Comparison of ENCODE assay signal across 8 mouse cellular contexts in genomic region chr11:117311127-117311800, GRCm38 (mm10).
DNase-seq lines count a peak whose midpoint lies in the region; ATAC-seq lines count a peak whose summit lies in the region.

No protein-coding gene starts in this region.

- ATAC-seq in forebrain, embryonic 16.5 days, result peak; percentile 64
- ATAC-seq in hindbrain, embryonic 15.5 days (ENCODE audit: low FRiP score, low read depth), result no peak; the same call in 1 of the 2 replicates
- no peak for ATAC-seq in lung, embryonic 16.5 days (ENCODE audit: low read depth)

- H3K27ac ChIP-seq in forebrain, embryonic 16.5 days (ENCODE audit: low read length), result peak overlapping the region; percentile 21; the same call in 1 of the 2 replicates
- H3K27ac ChIP-seq in hindbrain, embryonic 15.5 days (replicated peaks), result peak overlapping the region; percentile 37
- peak overlapping the region; percentile 96 for H3K27ac ChIP-seq in lung, embryonic 16.5 days (ENCODE audit: low read length)

- H3K27me3 ChIP-seq in forebrain, embryonic 16.5 days (replicated peaks; ENCODE audit: control insufficient read depth, insufficient read depth, low read length), result no peaks in the 10 kb centered on the region
- no peaks in the 10 kb centered on the region for H3K27me3 ChIP-seq in hindbrain, embryonic 15.5 days
- no peaks in the 10 kb centered on the region for H3K27me3 ChIP-seq in lung, embryonic 16.5 days (ENCODE audit: control insufficient read depth, insufficient read depth, low read depth, low read length)

- peaks cover 47% of the 10 kb centered on the region for H3K4me1 ChIP-seq in forebrain, embryonic 16.5 days (replicated peaks; ENCODE audit: control insufficient read depth, insufficient read depth, low read length)
- peaks cover 76% of the 10 kb centered on the region for H3K4me1 ChIP-seq in hindbrain, embryonic 15.5 days (replicated peaks)
- peaks cover 96% of the 10 kb centered on the region for H3K4me1 ChIP-seq in lung, embryonic 16.5 days (replicated peaks; ENCODE audit: control insufficient read depth, insufficient read depth, low read length)

- H3K4me3 ChIP-seq in forebrain, embryonic 16.5 days (replicated peaks; ENCODE audit: low read length), result no peak overlapping the region
- no peak overlapping the region for H3K4me3 ChIP-seq in hindbrain, embryonic 15.5 days
- no peak overlapping the region for H3K4me3 ChIP-seq in lung, embryonic 16.5 days (ENCODE audit: low read length)

- H3K9ac ChIP-seq in forebrain, embryonic 16.5 days (replicated peaks; ENCODE audit: low read depth, low read length), result no peak overlapping the region
- no peak overlapping the region for H3K9ac ChIP-seq in hindbrain, embryonic 15.5 days
- H3K9ac ChIP-seq in lung, embryonic 16.5 days (ENCODE audit: low read length), result no peak overlapping the region

- 40% methylated on average over 15 of the region's 15 CpGs for WGBS in forebrain, embryonic 16.5 days
- 52% methylated on average over 15 of the region's 15 CpGs for WGBS in hindbrain, embryonic 15.5 days
- 32% methylated on average over 15 of the region's 15 CpGs for WGBS in lung, embryonic 16.5 days

- peak; percentile 49 for DNase-seq in right cerebral cortex, adult 18-20 months
- no peak for DNase-seq in right cerebral cortex, postnatal 25 days
- peak; percentile 86 to 89 for DNase-seq in adrenal gland, postnatal 36 days
- no peak for DNase-seq in frontal cortex, adult 2 months (ENCODE audit: extremely low spot score in 1 of 2, low spot score in 1 of 2)
- DNase-seq in frontal cortex, postnatal 10 days (ENCODE audit: low spot score in 2 of 2), result no peak

- H3K4me2 ChIP-seq in forebrain, embryonic 16.5 days (ENCODE audit: low read length), result no peak overlapping the region
- no peak overlapping the region for H3K4me2 ChIP-seq in hindbrain, embryonic 15.5 days
- H3K4me2 ChIP-seq in lung, embryonic 16.5 days (ENCODE audit: low read depth, low read length), result no peak overlapping the region

- H3K36me3 ChIP-seq in forebrain, embryonic 16.5 days (ENCODE audit: control insufficient read depth, insufficient read depth), result no peaks in the 10 kb centered on the region
- no peaks in the 10 kb centered on the region for H3K36me3 ChIP-seq in hindbrain, embryonic 15.5 days
- H3K36me3 ChIP-seq in lung, embryonic 16.5 days (ENCODE audit: control insufficient read depth, insufficient read depth, low read length), result no peaks in the 10 kb centered on the region

- H3K9me3 ChIP-seq in forebrain, embryonic 16.5 days (ENCODE audit: control insufficient read depth, low read length), result no peaks in the 10 kb centered on the region
- no peaks in the 10 kb centered on the region for H3K9me3 ChIP-seq in hindbrain, embryonic 15.5 days
- no peaks in the 10 kb centered on the region for H3K9me3 ChIP-seq in lung, embryonic 16.5 days (ENCODE audit: control insufficient read depth, low read length)

Comparison
In these comparisons a context has a peak if more than half of its experiments do, and no peak if none do; other contexts are left out.
1. DNase-seq: peak in right cerebral cortex, adult 18-20 months (single experiment) and adrenal gland, postnatal 36 days (2 of 2); none in right cerebral cortex, postnatal 25 days (single experiment), frontal cortex, adult 2 months (0 of 2) and frontal cortex, postnatal 10 days (0 of 2).
2. H3K27ac ChIP-seq: peak in every context shown above with its lines; median percentile 96 in lung, embryonic 16.5 days; 37 in hindbrain, embryonic 15.5 days; 21 in forebrain, embryonic 16.5 days.